Mouse (Mus musculus) kidney, embryonic 14.5 days (tissue): Measurements from ENCODE around the gene Mblac1. TPM values are rescaled to one million over a fixed set of nuclear protein-coding genes. Genes with fewer than 3 reads are reported as not detected.

Experiments
- ATAC-seq: fragments of 200-750 bp; cut with Nextera tagmentation; 2 replicates; pipeline ENCODE4 v1.8.0; 2017; ENCODE audit warnings: moderate number of reproducible peaks, mild to moderate bottlenecking, moderate TSS enrichment, moderate library complexity; ENCODE audit not compliant: low FRiP score, low TSS enrichment
- H3K27ac ChIP-seq: fragments of 300-500 bp; sonication (generic); 2 replicates; pipeline ENCODE4 v1.5.1; 2014; ENCODE audit warnings: low read depth, mild to moderate bottlenecking, low read length, moderate library complexity, mixed read lengths
- H3K27me3 ChIP-seq: fragments of 300-500 bp; sonication (generic); 2 replicates; pipeline ENCODE4 v1.6.1; 2014; ENCODE audit warnings: mild to moderate bottlenecking, low read length; ENCODE audit not compliant: control insufficient read depth, insufficient read depth
- H3K36me3 ChIP-seq: fragments of 300-500 bp; sonication (generic); 2 replicates; pipeline ENCODE4 v1.6.1; 2014; ENCODE audit warnings: low read length, mixed read lengths; ENCODE audit not compliant: control insufficient read depth, insufficient read depth
- H3K4me1 ChIP-seq: fragments of 300-500 bp; sonication (generic); 2 replicates; pipeline ENCODE4 v1.6.1; 2014; ENCODE audit warnings: low read length, mixed read lengths; ENCODE audit not compliant: control insufficient read depth, insufficient read depth
- H3K4me2 ChIP-seq: fragments of 300-500 bp; sonication (generic); replicated peaks from 2 replicates; pipeline ENCODE4 v1.6.1; 2014; ENCODE audit warnings: low read depth, mild to moderate bottlenecking, low read length
- H3K4me3 ChIP-seq: fragments of 300-500 bp; sonication (generic); 2 replicates; pipeline ENCODE4 v1.5.1; 2014; ENCODE audit warnings: mild to moderate bottlenecking, low read length
- H3K9ac ChIP-seq: fragments of 300-500 bp; sonication (generic); 2 replicates; pipeline ENCODE4 v1.6.1; 2014; ENCODE audit warnings: low read depth, mild to moderate bottlenecking, low read length, moderate library complexity
- H3K9me3 ChIP-seq: fragments of 300-500 bp; sonication (generic); 2 replicates; pipeline ENCODE4 v1.6.1; 2016; ENCODE audit warnings: low read length; ENCODE audit not compliant: control insufficient read depth
- WGBS: fragments of 180-500 bp; shearing (Covaris S2); extraction: QIAGEN DNeasy Blood & Tissue Kit; methylation state at CpG from one replicate; pipeline ENCODE4 v1.1.7; 2014; 5-methylcytosine and 5-hydroxymethylcytosine counted together
- microRNA counts: library from miRNA; unstranded; fragments of <30 nt; microRNA quantifications from one replicate; lab custom pipeline; 2017
- microRNA-seq: library from miRNA; unstranded; fragments of <30 nt; microRNA quantifications from one replicate; pipeline ENCODE4, GENCODE M21; 2016
- polyA plus RNA-seq: library from polyadenylated mRNA; unstranded; fragments of >200 nt; fragmentation: Nextera tagmentation; extraction: Ambion mirVana; gene quantifications from 2 replicates; pipeline ENCODE4 v1.2.1, GENCODE M21; 2014

Gene Mblac1
- polyA plus RNA-seq, 1 experiment from 2014 or later: 9.7 TPM

GRCm38 (mm10) chr5:138227367-138227766 is 33.3 kb downstream of the Mblac1 start:
- WGBS: 78% methylated on average over 2 of the region's 2 CpGs
- Histone ChIP-seq H3K4me3 (no peak overlapping the region), H3K36me3 (no peaks in the 10 kb centered on the region), H3K9me3 (no peaks in the 10 kb centered on the region), H3K9ac (no peak overlapping the region), H3K4me1 (no peaks in the 10 kb centered on the region), H3K4me2 (no peak overlapping the region), H3K27me3 (no peaks in the 10 kb centered on the region), H3K27ac (no peak overlapping the region)
- no peak for ATAC-seq

- Histone ChIP-seq H3K4me1 (no peaks in the 10 kb centered on the region), H3K9me3 (no peaks in the 10 kb centered on the region), H3K9ac (no peak overlapping the region), H3K4me3 (no peak overlapping the region), H3K36me3 (no peaks in the 10 kb centered on the region), H3K27me3 (no peaks in the 10 kb centered on the region), H3K4me2 (no peak overlapping the region), H3K27ac (no peak overlapping the region)
- WGBS: 63% methylated on average over 3 of the region's 3 CpGs
- ATAC-seq: no peak
These were observed 33.9 kb downstream of the Mblac1 start for GRCm38 (mm10) chr5:138228026-138228425.

GRCm38 (mm10) chr5:138229511-138229910 is 35.4 kb downstream of the Mblac1 start:
- H3K4me3 ChIP-seq: no peak overlapping the region
- ATAC-seq: no peak
- 91% methylated on average over 3 of the region's 3 CpGs for whole genome bisulfite sequencing
- H3K4me2 ChIP-seq: no peak overlapping the region
- no peak overlapping the region for H3K9ac ChIP-seq
- no peaks in the 10 kb centered on the region for H3K4me1 ChIP-seq
- H3K27ac ChIP-seq: no peak overlapping the region
- no peaks in the 10 kb centered on the region for H3K36me3 ChIP-seq
- no peaks in the 10 kb centered on the region for H3K9me3 ChIP-seq
- H3K27me3 ChIP-seq: no peaks in the 10 kb centered on the region

GRCm38 (mm10) chr5:138233778-138234177 is 39.7 kb downstream of the Mblac1 start:
- H3K27me3 ChIP-seq: no peaks in the 10 kb centered on the region
- peak overlapping the region; percentile 80; the same call in 1 of the 2 replicates for H3K27ac ChIP-seq
- no peak overlapping the region for H3K4me3 ChIP-seq
- no peaks in the 10 kb centered on the region for H3K9me3 ChIP-seq
- WGBS: 78% methylated on average over 2 of the region's 2 CpGs
- ATAC-seq: no peak
- no peak overlapping the region for H3K9ac ChIP-seq
- no peaks in the 10 kb centered on the region for H3K4me1 ChIP-seq
- no peak overlapping the region for H3K4me2 ChIP-seq
- no peaks in the 10 kb centered on the region for H3K36me3 ChIP-seq

DNA sequence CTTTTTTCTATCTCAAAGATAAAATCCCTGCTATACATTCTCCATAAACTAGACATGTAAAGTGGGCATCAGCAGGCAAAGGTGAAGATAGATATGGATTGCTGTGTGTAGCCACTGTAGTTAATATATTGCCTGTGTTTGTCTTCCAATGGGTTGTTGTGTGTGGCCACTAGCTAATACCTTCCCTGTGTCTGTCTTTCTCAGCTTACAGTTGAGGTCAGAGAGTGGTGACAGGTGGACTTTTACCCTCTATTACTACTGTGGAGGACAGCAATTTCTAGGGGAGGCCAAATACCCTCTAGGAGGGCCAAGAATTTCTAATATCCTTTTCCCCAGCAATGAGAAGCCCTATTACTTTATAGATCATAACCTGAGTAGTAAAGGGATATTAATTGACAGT is 40.1 kb downstream of the Mblac1 start:
- Histone ChIP-seq H3K9ac (no peak overlapping the region), H3K36me3 (no peaks in the 10 kb centered on the region), H3K4me3 (no peak overlapping the region), H3K4me2 (no peak overlapping the region), H3K27me3 (no peaks in the 10 kb centered on the region), H3K9me3 (no peaks in the 10 kb centered on the region), H3K27ac (peak overlapping the region; percentile 80), H3K4me1 (no peaks in the 10 kb centered on the region)
- ATAC-seq: no peak

GRCm38 (mm10) chr5:138241511-138241910 is 47.4 kb downstream of the Mblac1 start:
- 42% methylated on average over 2 of the region's 2 CpGs for whole genome bisulfite sequencing
- H3K36me3 ChIP-seq: no peaks in the 10 kb centered on the region

More at GRCm38 (mm10) chr5:138241511-138241910, 47.4 kb downstream of the Mblac1 start:
- Histone ChIP-seq H3K27ac (no peak overlapping the region), H3K9me3 (no peaks in the 10 kb centered on the region), H3K9ac (no peak overlapping the region), H3K27me3 (no peaks in the 10 kb centered on the region), H3K4me1 (no peaks in the 10 kb centered on the region), H3K4me2 (no peak overlapping the region), H3K4me3 (no peak overlapping the region)
- no peak for ATAC-seq

MicroRNAs encoded within 50 kb of the gene (microRNA counts, 519-probe panel; counts per million panel counts)
- microRNA mmu-miR-106b (lab: Ali Mortazavi, UCI): 7,026 counts per million, percentile 75 among the panel's probes with 10 or more counts
- 9,594 counts per million, percentile 95 among the panel's probes with 10 or more counts for microRNA mmu-miR-25 (lab: Ali Mortazavi, UCI)
- 7,329 counts per million, percentile 79 among the panel's probes with 10 or more counts for microRNA mmu-miR-93 (lab: Ali Mortazavi, UCI)

Small RNA genes lying within 50 kb of the gene (microRNA-seq; reads per million reads assigned to microRNA genes)
- gene Mir106b (8,144 reads per million, percentile 94 among the genes with 10 or more reads in this experiment), gene Mir25 (990 reads per million, percentile 78 among the genes with 10 or more reads in this experiment), gene Mir93 (10,412 reads per million, percentile 95 among the genes with 10 or more reads in this experiment)

Other genes starting within 250 kb of the Mblac1 start
- gene Gjc3, start 231.2 kb upstream of the Mblac1 start, polyA plus RNA-seq: not detected in 2 replicates
- not detected in 2 replicates for gene Azgp1, start 212.8 kb upstream of the Mblac1 start, polyA plus RNA-seq
- gene Smok3a, start 173.1 kb upstream of the Mblac1 start, polyA plus RNA-seq: not detected in 2 replicates
- not detected in 2 replicates for gene Smok3b, start 172.9 kb upstream of the Mblac1 start, polyA plus RNA-seq
- gene Smok3c, start 141.1 kb upstream of the Mblac1 start, polyA plus RNA-seq: not detected in 2 replicates
- gene Zkscan1, start 109.2 kb upstream of the Mblac1 start, polyA plus RNA-seq: 16.5 and 33.7 TPM in 2 replicates
- gene Zscan21, start 77.4 kb upstream of the Mblac1 start, polyA plus RNA-seq: 52.6 and 65.1 TPM in 2 replicates
- gene Zfp113, start 38.6 kb upstream of the Mblac1 start, polyA plus RNA-seq: 13.4 and 26.1 TPM in 2 replicates
- 253 and 294 TPM in 2 replicates for gene Cops6, start 33.2 kb upstream of the Mblac1 start, polyA plus RNA-seq
- 18.1 and 22.6 TPM in 2 replicates for gene Ap4m1, start 22.3 kb upstream of the Mblac1 start, polyA plus RNA-seq
- 176 and 241 TPM in 2 replicates for gene Mcm7, start 21.9 kb upstream of the Mblac1 start, polyA plus RNA-seq
- gene Taf6, start 6.9 kb upstream of the Mblac1 start, polyA plus RNA-seq: 80.9 and 109 TPM in 2 replicates
- gene Cnpy4, start 6.8 kb upstream of the Mblac1 start, polyA plus RNA-seq: 57.8 and 61.5 TPM in 2 replicates
- 0.07 TPM in 1 of 2 replicates, not detected in the other for gene Nxpe5, start 31.6 kb downstream of the Mblac1 start, polyA plus RNA-seq
- gene Lamtor4, start 61.2 kb downstream of the Mblac1 start, polyA plus RNA-seq: 47.7 and 66.4 TPM in 2 replicates
- gene BC037034, start 69.7 kb downstream of the Mblac1 start, polyA plus RNA-seq: 5.4 and 6.8 TPM in 2 replicates
- 2.4 and 3.3 TPM in 2 replicates for gene Gal3st4, start 78.5 kb downstream of the Mblac1 start, polyA plus RNA-seq
- gene Gm43720, start 85.6 kb downstream of the Mblac1 start, polyA plus RNA-seq: not detected in 2 replicates
- gene Gpc2, start 85.7 kb downstream of the Mblac1 start, polyA plus RNA-seq: 5.1 and 7.9 TPM in 2 replicates
- 3.1 and 4.5 TPM in 2 replicates for gene Stag3, start 85.9 kb downstream of the Mblac1 start, polyA plus RNA-seq
- not detected in 2 replicates for gene Pvrig, start 147.6 kb downstream of the Mblac1 start, polyA plus RNA-seq
- 39.6 and 46.8 TPM in 2 replicates for gene Zfp157, start 247.2 kb downstream of the Mblac1 start, polyA plus RNA-seq